19 mouse cellular contexts compared by ENCODE assay signal in genomic region chr12:79973566-79974230, GRCm38 (mm10).
A peak's percentile ranks its signal among the peaks of the same experiment; 100 is the strongest.
DNase-seq lines count a peak whose midpoint lies in the region; ATAC-seq and TF ChIP-seq lines count a peak whose summit lies in the region.
"Had no signal": no experiment of that assay in that cellular context is flagged by ENCODE, and none has a peak within 500 bp of the region (broad histone marks: within the 10 kb centered on the region; RNA-seq: fewer than 3 reads in every experiment).

No protein-coding gene starts in this region.

- no peak overlapping the region for H3K4me2 ChIP-seq in lung, embryonic 14.5 days
- H3K4me2 ChIP-seq in embryonic facial prominence, embryonic 14.5 days (ENCODE audit: low read depth, low read length): no peak overlapping the region
- no peak overlapping the region for H3K4me2 ChIP-seq in stomach, embryonic 16.5 days (ENCODE audit: low read depth, low read length)
- H3K4me2 ChIP-seq: forebrain, embryonic 12.5 days; limb, embryonic 12.5 days; midbrain, embryonic 13.5 days had no signal

- intact Hi-C loops in heart, postnatal 25 days (cut with DNase I): loop anchor here (2.0 to 5.0 kb wide), 2 partner anchors 21 to 361 kb away; no protein-coding TSS in a partner anchor

- H3K4me3 ChIP-seq in heart, embryonic 10.5 days: no peak overlapping the region
- H3K4me3 ChIP-seq in lung, embryonic 14.5 days (ENCODE audit: low read depth, low read length): no peak overlapping the region
- no peak overlapping the region for H3K4me3 ChIP-seq in embryonic facial prominence, embryonic 14.5 days (ENCODE audit: low read depth, low read length)
- H3K4me3 ChIP-seq in stomach, embryonic 16.5 days (replicated peaks; ENCODE audit: low read length): no peak overlapping the region
- H3K4me3 ChIP-seq: forebrain, embryonic 12.5 days; limb, embryonic 12.5 days; midbrain, embryonic 13.5 days had no signal

- no peaks in the 10 kb centered on the region for H3K36me3 ChIP-seq in heart, embryonic 10.5 days
- H3K36me3 ChIP-seq in lung, embryonic 14.5 days (ENCODE audit: insufficient read depth): no peaks in the 10 kb centered on the region
- no peaks in the 10 kb centered on the region for H3K36me3 ChIP-seq in embryonic facial prominence, embryonic 14.5 days (ENCODE audit: control insufficient read depth, insufficient read depth, low read length)
- H3K36me3 ChIP-seq in stomach, embryonic 16.5 days (ENCODE audit: control insufficient read depth, insufficient read depth, low read length): no peaks in the 10 kb centered on the region
- H3K36me3 ChIP-seq: forebrain, embryonic 12.5 days; G1E; limb, embryonic 12.5 days; midbrain, embryonic 13.5 days had no signal

- WGBS in heart, embryonic 10.5 days: 64% methylated on average over 7 of the region's 7 CpGs
- 51% methylated on average over 7 of the region's 7 CpGs for WGBS in lung, embryonic 14.5 days
- 74% methylated on average over 7 of the region's 7 CpGs for WGBS in embryonic facial prominence, embryonic 14.5 days
- WGBS in stomach, embryonic 16.5 days: 63% methylated on average over 7 of the region's 7 CpGs

- no peak for ATAC-seq in lung, embryonic 14.5 days (ENCODE audit: insufficient read depth)
- ATAC-seq in embryonic facial prominence, embryonic 14.5 days (ENCODE audit: low read depth): no peak
- no peak for ATAC-seq in stomach, embryonic 16.5 days (ENCODE audit: insufficient read depth, low FRiP score)
- ATAC-seq: midbrain, embryonic 13.5 days had no signal

- peak; percentile 71 for DNase-seq in heart, embryonic 10.5 days (ENCODE audit: low spot score)
- no peak for DNase-seq in heart, postnatal 25 days (ENCODE audit: low spot score)
- no peak for DNase-seq in lung, embryonic 14.5 days
- DNase-seq in lung, postnatal 4 days: no peak
- no peak for DNase-seq in embryonic facial prominence, embryonic 14.5 days (ENCODE audit: low spot score)
- no peak for DNase-seq in gastrocnemius, adult 8-10 months (ENCODE audit: low spot score in 2 of 2)
- DNase-seq in frontal cortex, postnatal 25 days (ENCODE audit: low spot score in 2 of 2): no peak
- DNase-seq: adrenal gland, postnatal 14 days; cerebellum, adult 9-11 months; embryo, embryonic 11 days; kidney, postnatal 25 days; layer of hippocampus, postnatal 36 days; right cerebral cortex, postnatal 4 days; thymus, postnatal 36 days had no signal

- no peaks in the 10 kb centered on the region for H3K9me3 ChIP-seq in heart, embryonic 10.5 days
- H3K9me3 ChIP-seq in lung, embryonic 14.5 days (ENCODE audit: low read depth, low read length): no peaks in the 10 kb centered on the region
- H3K9me3 ChIP-seq in embryonic facial prominence, embryonic 14.5 days (ENCODE audit: control insufficient read depth, low read length): no peaks in the 10 kb centered on the region
- H3K9me3 ChIP-seq in stomach, embryonic 16.5 days (replicated peaks; ENCODE audit: control insufficient read depth, low read length): no peaks in the 10 kb centered on the region
- H3K9me3 ChIP-seq: forebrain, embryonic 12.5 days; limb, embryonic 12.5 days; midbrain, embryonic 13.5 days had no signal

- peaks cover 65% of the 10 kb centered on the region for H3K4me1 ChIP-seq in heart, embryonic 10.5 days
- peaks cover 59% of the 10 kb centered on the region for H3K4me1 ChIP-seq in lung, embryonic 14.5 days (ENCODE audit: insufficient read depth)
- H3K4me1 ChIP-seq in embryonic facial prominence, embryonic 14.5 days (ENCODE audit: control insufficient read depth, insufficient read depth, low read length): peaks cover 51% of the 10 kb centered on the region
- peaks cover 45% of the 10 kb centered on the region for H3K4me1 ChIP-seq in stomach, embryonic 16.5 days (ENCODE audit: control insufficient read depth, insufficient read depth, low read length)

- no peak overlapping the region for H3K9ac ChIP-seq in lung, embryonic 14.5 days
- H3K9ac ChIP-seq in embryonic facial prominence, embryonic 14.5 days (ENCODE audit: low read depth, low read length): no peak overlapping the region
- peak overlapping the region; percentile 17; the same call in 1 of the 2 replicates for H3K9ac ChIP-seq in stomach, embryonic 16.5 days (ENCODE audit: low read length)
- H3K9ac ChIP-seq: forebrain, embryonic 12.5 days; limb, embryonic 12.5 days; midbrain, embryonic 13.5 days had no signal

- no peaks in the 10 kb centered on the region for H3K27me3 ChIP-seq in heart, embryonic 10.5 days (ENCODE audit: insufficient read depth, poor library complexity, severe bottlenecking)
- H3K27me3 ChIP-seq in lung, embryonic 14.5 days (ENCODE audit: insufficient read depth, low read length): no peaks in the 10 kb centered on the region
- H3K27me3 ChIP-seq in embryonic facial prominence, embryonic 14.5 days (replicated peaks; ENCODE audit: control insufficient read depth, insufficient read depth, low read length): no peaks in the 10 kb centered on the region
- H3K27me3 ChIP-seq in stomach, embryonic 16.5 days (ENCODE audit: control insufficient read depth, insufficient read depth, low read length): no peaks in the 10 kb centered on the region
- H3K27me3 ChIP-seq: forebrain, embryonic 12.5 days; limb, embryonic 12.5 days; midbrain, embryonic 13.5 days had no signal

- peak overlapping the region; percentile 70 for H3K27ac ChIP-seq in heart, embryonic 10.5 days
- peak overlapping the region; percentile 93 for H3K27ac ChIP-seq in lung, embryonic 14.5 days (ENCODE audit: low read depth)
- H3K27ac ChIP-seq in embryonic facial prominence, embryonic 14.5 days (replicated peaks; ENCODE audit: low read depth, low read length): peak overlapping the region; percentile 82; the same call in 1 of the 2 replicates
- peak overlapping the region; percentile 97 for H3K27ac ChIP-seq in stomach, embryonic 16.5 days (ENCODE audit: low read length)

- no peak for TF ChIP-seq CTCF in lung, embryonic 14.5 days (IDR thresholded peaks at IDR 0.05; ENCODE audit: low read depth)
